Mouse (Mus musculus) C2C12 (cell line): ENCODE measurements around the gene Mapk8ip1. TPM values are rescaled to one million over a fixed set of nuclear protein-coding genes. Genes with fewer than 3 reads are reported as not detected.

ENCODE experiments used
- H3K27me3 ChIP-seq: one replicate; pipeline ENCODE4 v1.6.1; 2011; ENCODE audit not compliant: control insufficient read depth, insufficient read depth, insufficient read length
- H3K36me3 ChIP-seq: one replicate; pipeline ENCODE4 v1.6.1; 2011; ENCODE audit not compliant: control insufficient read depth, insufficient read depth
- H3K4me3 ChIP-seq: one replicate; pipeline ENCODE4 v1.5.1; 2011; ENCODE audit warnings: mild to moderate bottlenecking, control low read depth; ENCODE audit not compliant: poor library complexity, insufficient read depth, severe bottlenecking
- H3K79me2 ChIP-seq: one replicate; pipeline ENCODE4 v1.6.1; 2011; ENCODE audit not compliant: control insufficient read depth, insufficient read depth
- H3K79me3 ChIP-seq: one replicate; pipeline ENCODE4 v1.6.1; 2011; ENCODE audit warnings: low read depth, control low read depth
- H3ac ChIP-seq: one replicate; pipeline ENCODE3; 2011; ENCODE audit warnings: low read depth; ENCODE audit not compliant: control insufficient read depth, insufficient read length
- CEBPB ChIP-seq: IDR thresholded peaks from one replicate; pipeline ENCODE4 v1.6.1; 2011; ENCODE audit warnings: low read depth, mild to moderate bottlenecking, control low read depth, moderate library complexity
- CTCF ChIP-seq: IDR thresholded peaks from one replicate; pipeline ENCODE4 v1.5.1; 2011; ENCODE audit not compliant: control insufficient read depth, insufficient read depth, insufficient read length
- FOSL1 ChIP-seq: IDR thresholded peaks from one replicate; pipeline ENCODE4 v1.8.0; 2011; ENCODE audit warnings: mild to moderate bottlenecking, low read length; ENCODE audit not compliant: poor library complexity, insufficient read depth, severe bottlenecking
- MAX ChIP-seq: IDR thresholded peaks from one replicate; pipeline ENCODE4 v1.6.1; 2011; ENCODE audit warnings: mild to moderate bottlenecking, control low read depth
- MYOD1 ChIP-seq: IDR thresholded peaks from one replicate; pipeline ENCODE4 v1.6.1; 2011; ENCODE audit warnings: low read depth; ENCODE audit not compliant: control insufficient read depth, insufficient read length
- MYOG ChIP-seq: IDR thresholded peaks from one replicate; pipeline ENCODE4 v1.6.1; 2011; ENCODE audit not compliant: control insufficient read depth, insufficient read length; ENCODE audit errors: extremely low read depth
- USF1 ChIP-seq: IDR thresholded peaks from one replicate; pipeline ENCODE4 v1.6.1; 2011; ENCODE audit warnings: low read depth, mild to moderate bottlenecking, control low read depth, moderate library complexity
- polyA plus RNA-seq: library from polyadenylated mRNA; unstranded; fragments of >200 nt; fragmentation: generic; extraction: Trizol; gene quantifications from one replicate; pipeline ENCODE4 v1.2.1, GENCODE M21; 2012; ENCODE audit warnings: missing spikeins

Gene Mapk8ip1
- polyA plus RNA-seq, 1 experiment, result 18.8 TPM

DNA sequence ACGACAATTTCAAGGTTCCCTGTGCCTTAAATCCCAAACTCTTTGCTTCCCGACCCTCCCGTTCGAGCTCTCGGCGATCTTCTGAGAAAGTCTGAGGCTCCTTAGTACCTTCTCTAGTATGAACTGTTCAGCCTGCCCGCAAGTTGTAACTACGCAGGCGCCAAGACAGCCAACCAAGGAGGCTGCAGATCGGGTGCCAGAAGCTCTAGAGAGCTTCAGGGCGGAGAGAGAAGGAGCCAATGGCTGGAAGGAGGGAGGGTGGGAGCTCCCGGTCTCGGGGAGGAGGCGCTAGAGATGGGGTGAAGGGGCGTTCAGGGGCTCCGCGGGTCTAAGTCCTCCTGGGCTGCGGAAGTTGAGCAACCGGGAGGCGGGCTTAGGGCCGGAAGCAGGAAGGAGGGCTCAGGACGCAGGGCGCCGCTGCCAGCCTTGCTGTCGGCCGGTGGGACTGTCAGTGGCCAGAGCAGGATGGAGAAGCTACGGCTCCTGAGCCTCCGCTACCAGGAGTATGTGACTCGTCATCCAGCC is 25.9 kb downstream of the Mapk8ip1 start:
- Histone ChIP-seq H3K79me2 (peaks cover 20% of the 10 kb centered on the region), H3K36me3 (peaks cover 20% of the 10 kb centered on the region), H3K4me3 (peak overlapping the region; percentile 99), H3ac (peak overlapping the region; percentile 54), H3K27me3 (peaks cover 9% of the 10 kb centered on the region), H3K79me3 (peaks cover 2% of the 10 kb centered on the region)
- no peak for TF ChIP-seq CTCF
- TF ChIP-seq USF1, result no peak
- no peak for TF ChIP-seq MYOD1
- TF ChIP-seq FOSL1, result no peak
- no peak for TF ChIP-seq MAX
- peak; percentile 96 for TF ChIP-seq CEBPB

DNA sequence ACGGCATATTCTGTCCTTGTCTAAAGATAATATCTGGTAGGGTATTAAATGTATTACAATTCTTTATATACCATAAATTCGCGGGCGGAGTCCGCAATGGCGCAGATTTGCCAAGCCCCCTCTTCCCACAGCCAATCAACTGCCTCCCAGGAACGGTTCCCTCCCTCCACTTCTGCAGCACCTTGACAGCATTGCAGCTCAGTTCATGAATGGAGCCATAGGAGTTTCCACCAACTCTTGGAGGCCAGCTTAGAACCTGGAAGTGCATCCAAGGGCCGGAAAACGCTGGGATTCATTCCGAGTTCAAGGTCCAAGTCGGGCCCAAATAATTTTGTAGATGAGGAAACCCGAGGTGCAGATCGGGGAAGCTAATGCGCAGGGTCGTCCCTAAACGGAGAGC is 26.5 kb downstream of the Mapk8ip1 start, which contains the start of the genes Pex16 and Large2:
TSS of gene Pex16 (plus strand) at position 163 of the 400 bp plus-strand sequence.
TSS of gene Large2 (minus strand) at position 356 of the 400 bp plus-strand sequence.
- no peak for TF ChIP-seq FOSL1
- no peak for TF ChIP-seq CTCF
- no peak for TF ChIP-seq MAX
- no peak for TF ChIP-seq CEBPB
- no peak for TF ChIP-seq MYOG
- no peak for TF ChIP-seq MYOD1
- TF ChIP-seq USF1, result no peak
- Histone ChIP-seq H3K79me3 (peaks cover 2% of the 10 kb centered on the region), H3K4me3 (peak within 1 kb of the TSS; percentile 99), H3K36me3 (peaks cover 15% of the 10 kb centered on the region), H3K27me3 (peaks cover 12% of the 10 kb centered on the region), H3K79me2 (peaks cover 20% of the 10 kb centered on the region), H3ac (peak within 1 kb of the TSS; percentile 57)

DNA sequence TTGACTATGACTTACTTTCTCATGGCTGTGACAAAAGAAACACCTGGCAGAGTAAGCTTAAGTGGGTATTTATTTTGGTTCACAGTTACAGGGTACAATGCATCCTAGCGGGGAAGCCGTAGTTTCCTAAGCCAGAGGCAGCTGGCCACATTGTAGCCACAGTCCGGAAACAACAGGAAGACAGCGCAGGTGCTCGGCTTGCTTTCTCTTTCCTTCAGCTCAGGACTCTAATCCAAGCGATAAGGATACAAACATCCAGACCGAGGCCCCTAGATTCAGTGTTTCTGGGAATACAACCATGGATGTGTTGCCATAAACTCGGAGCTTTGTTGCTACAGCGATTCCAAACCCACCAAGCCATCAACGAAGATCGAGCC is 27.6 kb downstream of the Mapk8ip1 start:
- H3K79me2 ChIP-seq, result peaks cover 20% of the 10 kb centered on the region
- TF ChIP-seq FOSL1, result no peak
- no peak for TF ChIP-seq CEBPB
- TF ChIP-seq MYOD1, result no peak
- no peak for TF ChIP-seq USF1
- no peak for TF ChIP-seq MYOG
- H3K36me3 ChIP-seq, result peaks cover 5% of the 10 kb centered on the region
- H3K27me3 ChIP-seq, result peaks cover 12% of the 10 kb centered on the region
- no peak overlapping the region for H3K4me3 ChIP-seq
- peaks cover 2% of the 10 kb centered on the region for H3K79me3 ChIP-seq
- H3ac ChIP-seq, result no peak overlapping the region

DNA sequence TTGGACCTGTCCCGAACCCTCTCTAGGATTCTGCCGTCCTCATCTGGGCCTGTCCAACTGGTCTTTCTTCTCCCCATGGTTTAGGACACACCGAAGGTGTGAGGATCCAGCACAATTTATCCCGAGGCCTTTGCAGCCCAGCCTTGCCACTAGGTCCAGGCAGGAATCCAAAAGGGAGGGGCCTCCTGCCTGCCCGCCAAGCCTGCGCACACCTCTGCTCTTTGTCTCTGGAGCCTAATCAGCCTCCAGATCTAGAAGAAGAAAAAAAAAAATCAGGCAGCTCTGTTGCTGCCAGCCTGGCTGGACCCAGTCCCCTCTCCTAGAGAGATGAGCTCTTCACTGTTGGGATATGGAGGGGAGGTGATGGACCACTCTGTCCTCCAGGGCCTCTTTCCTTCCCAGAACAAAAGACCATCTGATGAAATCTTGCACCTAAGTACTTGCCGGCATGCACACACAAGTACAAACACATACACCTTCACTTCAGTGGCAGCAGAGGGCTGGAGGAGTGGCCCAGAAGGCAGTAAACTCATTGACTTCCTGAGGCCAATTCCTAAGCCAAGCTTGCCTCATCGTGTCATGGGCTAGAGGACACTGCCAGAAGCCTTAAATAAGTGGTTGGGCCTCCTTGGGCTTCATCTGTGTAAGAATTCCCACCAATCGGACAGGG is 28.2 kb downstream of the Mapk8ip1 start:
- peaks cover 2% of the 10 kb centered on the region for H3K79me3 ChIP-seq
- no peak for TF ChIP-seq CTCF
- no peak for TF ChIP-seq MYOG
- TF ChIP-seq USF1, result no peak
- no peak overlapping the region for H3K4me3 ChIP-seq
- peaks cover 20% of the 10 kb centered on the region for H3K79me2 ChIP-seq
- peaks cover 12% of the 10 kb centered on the region for H3K27me3 ChIP-seq
- H3K36me3 ChIP-seq, result peaks cover under 1% of the 10 kb centered on the region
- no peak overlapping the region for H3ac ChIP-seq

DNA sequence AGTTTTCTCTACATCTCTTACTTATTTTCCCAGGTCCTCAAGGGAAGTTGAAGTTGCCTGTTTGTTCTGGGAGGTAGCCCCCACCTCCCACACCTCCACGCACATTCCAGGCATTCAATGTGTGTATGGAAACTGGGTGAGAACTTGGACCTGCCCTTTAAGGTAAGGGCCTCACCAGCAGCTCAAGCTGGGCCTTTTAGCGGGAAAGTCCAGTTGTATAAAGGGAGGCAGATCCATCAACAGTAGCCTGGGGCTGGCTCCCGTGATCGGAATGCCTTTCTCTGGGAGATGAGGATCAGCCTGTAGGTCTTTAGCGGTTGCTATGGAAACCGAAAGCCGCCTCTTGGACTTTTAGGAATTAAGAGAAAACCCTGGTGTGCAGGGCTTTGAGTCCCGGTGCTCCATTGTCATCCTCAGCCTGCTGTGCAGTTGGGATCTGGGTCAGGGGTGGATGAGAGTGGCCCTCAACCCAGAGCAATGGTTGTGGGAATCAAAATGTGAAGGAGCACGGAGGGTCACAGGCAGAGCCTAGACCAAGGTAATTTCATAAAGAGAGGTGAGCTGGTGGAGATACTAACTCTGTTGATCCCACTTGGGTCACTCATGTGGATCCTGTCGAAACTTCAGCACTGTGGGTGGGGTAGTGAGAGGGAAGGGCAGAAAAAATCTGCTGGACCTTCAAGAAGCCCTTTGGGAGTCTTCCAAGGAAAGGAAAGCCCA is 28.9 kb downstream of the Mapk8ip1 start:
- H3K27me3 ChIP-seq, result peaks cover 12% of the 10 kb centered on the region

More for the DNA sequence above, 28.9 kb downstream of the Mapk8ip1 start:
- H3ac ChIP-seq, result no peak overlapping the region
- peaks cover 17% of the 10 kb centered on the region for H3K79me2 ChIP-seq
- no peaks in the 10 kb centered on the region for H3K36me3 ChIP-seq
- H3K4me3 ChIP-seq, result no peak overlapping the region
- H3K79me3 ChIP-seq, result peaks cover 2% of the 10 kb centered on the region
- TF ChIP-seq CTCF (no peak), MYOG (no peak), FOSL1 (no peak), CEBPB (no peak), MYOD1 (no peak), USF1 (no peak)
